Mouse (Mus musculus) adrenal gland, postnatal 10 days (tissue): ENCODE results near the gene Gna15. TPM values are rescaled to one million over a fixed set of nuclear protein-coding genes. Genes with fewer than 3 reads are reported as not detected.
A peak's percentile ranks its signal among the peaks of the same experiment; 100 is the strongest.

ENCODE experiments used
- DNase-seq: peaks from one replicate; pipeline ENCODE4 v3.0.0; 2021; ENCODE audit warnings: mixed read lengths
- long read RNA-seq, 2 experiments: library from polyadenylated mRNA; stranded (forward); transcript quantifications; one replicate each; pipeline ENCODE4 v2.0.0; 2021
- total RNA-seq, 2 experiments: library from RNA; stranded (reverse); gene quantifications; 2 replicates each; pipeline ENCODE4 v1.2.3; 2021

The Gna15 gene
- total RNA-seq: 1 to 10 TPM in 1 of 2 experiments, under 1 TPM in 1; 0.66 to 1.1 TPM
- long read RNA-seq, experiment 1, partial matches to known transcripts: 0 of 1 reads
- long read RNA-seq, experiment 1, other reads (novel, unspliced or antisense): 1 of 1 reads
- long read RNA-seq, experiment 2: 0 reads

GRCm38 (mm10) chr10:81524051-81524605 lies at the start of gene Gna15:
TSS of gene Gna15 (minus strand) at chr10:81524225.
- DNase-seq: no peak

GRCm38 (mm10) chr10:81572975-81573374 lies 49.0 kb upstream of the Gna15 start:
- DNase-seq: no peak

- peak; percentile 53 for DNase-seq
Observed at GRCm38 (mm10) chr10:81572133-81572671, 48.2 kb upstream of the Gna15 start.

GRCm38 (mm10) chr10:81571501-81571876 lies 47.5 kb upstream of the Gna15 start:
- peak; percentile 99 for DNase-seq

- peak; percentile 95 for DNase-seq
Observed at GRCm38 (mm10) chr10:81570831-81571500, 46.9 kb upstream of the Gna15 start.

GRCm38 (mm10) chr10:81570238-81570800 lies 46.3 kb upstream of the Gna15 start:
- no peak for DNase-seq

GRCm38 (mm10) chr10:81569507-81570237 lies 45.6 kb upstream of the Gna15 start:
- DNase-seq: no peak

GRCm38 (mm10) chr10:81568381-81569191 lies 44.6 kb upstream of the Gna15 start:
- peak; percentile 83 for DNase-seq

- DNase-seq: no peak
Observed at GRCm38 (mm10) chr10:81565257-81566228, 41.5 kb upstream of the Gna15 start.

- peak; percentile 66 for DNase-seq
Observed at GRCm38 (mm10) chr10:81564734-81565133, 40.7 kb upstream of the Gna15 start.

GRCm38 (mm10) chr10:81564216-81564615 lies 40.2 kb upstream of the Gna15 start:
- DNase-seq: peak; percentile 74

GRCm38 (mm10) chr10:81563481-81563880 lies 39.5 kb upstream of the Gna15 start:
- peak; percentile 79 for DNase-seq

- DNase-seq: no peak
Observed at GRCm38 (mm10) chr10:81562411-81562810, 38.4 kb upstream of the Gna15 start.

GRCm38 (mm10) chr10:81560719-81561459 lies 36.9 kb upstream of the Gna15 start:
- DNase-seq: peak; percentile 66

- DNase-seq: peak; percentile 88
Observed at GRCm38 (mm10) chr10:81559627-81560539, 35.9 kb upstream of the Gna15 start.

GRCm38 (mm10) chr10:81559163-81559626 lies 35.2 kb upstream of the Gna15 start, which contains the start of gene Aes:
TSS of gene Aes (plus strand) at chr10:81559488.
- DNase-seq: peak; percentile 96

GRCm38 (mm10) chr10:81557491-81557890 lies 33.5 kb upstream of the Gna15 start:
- no peak for DNase-seq

- no peak for DNase-seq
Observed at GRCm38 (mm10) chr10:81556282-81556681, 32.3 kb upstream of the Gna15 start.
